Mouse (Mus musculus): ENCODE measurements around the gene Disp2.

GRCm38 (mm10) chr2:118731981-118732380, 47.5 kb upstream of the Disp2 start:
- TF ChIP-seq EP300 (IDR thresholded peaks at IDR 0.05) (no peak), CTCF (IDR thresholded peaks at IDR 0.05) (no peak)

All from lung, postnatal 0 days (tissue).